Mouse (Mus musculus): ENCODE data around the gene Sept6. TPM values are rescaled to one million over a fixed set of nuclear protein-coding genes. Genes with fewer than 3 reads are reported as not detected.
A peak's percentile ranks its signal among the peaks of the same experiment; 100 is the strongest.

Gene Sept6
- total RNA-seq, 4 experiments from 2014 or later: 45.3 to 51.8 (median 48.0) TPM

GRCm38 (mm10) chrX:36870372-36870771 is 121.2 kb downstream of the Sept6 start:
- no peak for DNase-seq (ENCODE audit: low spot score in 2 of 2)

DNA sequence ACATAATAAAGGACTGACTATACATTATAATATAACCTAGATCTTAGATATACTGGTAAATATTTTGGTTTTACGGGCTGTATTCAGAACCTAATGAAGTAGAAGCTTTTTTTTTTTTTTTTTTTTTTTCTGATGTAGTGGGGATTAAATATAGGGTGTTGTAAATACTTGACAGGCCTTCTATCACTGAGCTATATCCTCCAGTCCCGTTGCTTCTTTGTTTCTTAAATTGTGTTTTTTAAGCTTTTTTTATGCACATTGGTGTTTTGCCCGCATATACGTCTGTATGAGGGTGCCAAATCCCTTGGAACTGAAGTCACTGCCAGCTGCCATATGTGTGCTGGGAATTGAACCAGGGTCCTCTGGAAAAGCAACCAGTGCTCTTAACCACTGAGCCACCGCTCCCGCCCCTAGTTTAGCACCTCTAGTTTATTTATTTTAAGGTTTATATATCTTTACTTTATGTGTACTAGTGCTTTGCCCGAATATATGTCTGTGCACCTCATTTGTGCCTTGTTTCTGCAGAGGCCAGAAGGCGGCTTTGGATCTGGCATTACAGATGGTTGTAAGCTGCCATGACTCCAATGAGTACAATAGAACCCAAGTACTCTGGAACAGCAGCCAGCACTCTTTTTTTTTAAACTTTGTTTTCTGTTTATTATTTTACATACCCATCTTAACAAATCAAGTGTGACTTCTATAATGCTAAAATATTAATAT is 126.8 kb downstream of the Sept6 start:
- no peak for DNase-seq (ENCODE audit: low spot score in 2 of 2)

DNA sequence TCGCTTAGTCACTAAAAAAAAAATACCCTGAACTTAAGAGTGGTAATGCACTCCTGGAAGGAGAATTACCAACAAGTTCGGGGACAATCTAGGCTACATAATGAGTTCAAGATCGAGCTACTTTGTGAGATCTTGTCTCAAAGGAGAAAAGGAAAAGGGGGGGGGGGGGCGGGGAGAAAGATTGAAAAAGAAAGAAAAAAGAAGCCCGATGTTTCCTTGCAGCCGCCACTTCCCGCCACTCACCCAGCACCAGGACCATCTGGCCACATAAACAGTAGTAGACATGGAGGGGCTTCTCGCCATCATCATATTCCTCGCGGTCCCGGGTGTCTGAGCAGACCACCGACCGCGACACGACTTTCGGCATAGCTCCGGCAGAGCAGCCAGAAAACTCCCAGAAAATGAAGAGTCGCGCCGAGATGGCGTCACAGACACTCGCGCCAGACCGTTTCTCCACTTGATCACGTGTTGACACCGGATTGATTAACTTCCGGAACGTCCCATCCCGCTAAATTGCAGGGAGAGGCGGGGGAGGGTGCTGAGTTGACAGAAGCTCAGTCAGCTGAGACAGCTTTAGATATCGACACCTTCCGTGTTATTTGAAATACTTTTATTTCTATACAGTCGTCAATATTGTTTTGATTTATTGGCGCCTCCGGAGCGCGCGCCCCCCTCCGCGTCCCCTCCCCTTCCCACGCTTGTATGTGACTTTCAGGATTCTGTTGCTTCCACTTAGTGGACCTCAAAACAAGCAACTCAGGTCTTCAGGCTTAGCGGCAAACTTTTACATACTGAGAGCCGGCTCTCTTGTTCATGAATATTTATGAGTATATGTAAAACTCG is 127.6 kb downstream of the Sept6 start:
- peak; percentile 73 to 78 for DNase-seq (ENCODE audit: low spot score in 2 of 2)

Other genes starting within 250 kb of the Sept6 start
- gene Slc25a43, start 248.1 kb downstream of the Sept6 start, total RNA-seq (2022): 1 to 10 TPM in 1 of 4 experiments, under 1 TPM in 2, not detected in 1; 0.41 to 1.7 (median 0.82) TPM
- 100 to 1,000 TPM; 319 to 349 (median 332) TPM for gene Slc25a5, start 196.1 kb downstream of the Sept6 start, total RNA-seq (2022)
- 10 to 100 TPM; 45.6 to 57.6 (median 53.9) TPM for gene Ube2a, start 117.9 kb downstream of the Sept6 start, total RNA-seq (2022)
- gene C330007P06Rik, start 117.7 kb downstream of the Sept6 start, total RNA-seq (2022): 10 to 100 TPM; 37.8 to 41.6 (median 41.1) TPM
- gene Nkrf, start 88.9 kb downstream of the Sept6 start, total RNA-seq (2022): 10 to 100 TPM; 28.7 to 37.9 (median 32.9) TPM
- not detected for gene Sowahd, start 57.1 kb upstream of the Sept6 start, total RNA-seq (2022)
- gene Rpl39, start 93.6 kb upstream of the Sept6 start, total RNA-seq (2022): 100 to 1,000 TPM; 184 to 339 (median 269) TPM
- gene Upf3b, start 118.5 kb upstream of the Sept6 start, total RNA-seq (2022): 10 to 100 TPM; 17.3 to 23.3 (median 21.3) TPM
- 10 to 100 TPM; 12.9 to 19.4 (median 14.3) TPM for gene Nkap, start 135.0 kb upstream of the Sept6 start, total RNA-seq (2022)
- under 1 TPM in 2 of 4 experiments, not detected in 2; 0.23 to 0.34 TPM for gene Akap14, start 177.0 kb upstream of the Sept6 start, total RNA-seq (2022)
- gene Ndufa1, start 199.4 kb upstream of the Sept6 start, total RNA-seq (2022): 100 to 1,000 TPM; 161 to 234 (median 206) TPM
- gene Rnf113a1, start 199.5 kb upstream of the Sept6 start, total RNA-seq (2022): 10 to 100 TPM in 1 of 4 experiments, 1 to 10 TPM in 3; 7.1 to 10.1 (median 7.9) TPM
- not detected for gene Gm9, start 219.2 kb upstream of the Sept6 start, total RNA-seq (2022)
- gene Rhox1, start 230.5 kb upstream of the Sept6 start, total RNA-seq (2022): not detected

Measured in layer of hippocampus, adult 8-10 months (tissue).